Mouse (Mus musculus): ENCODE data around the gene Ifnz. TPM values are rescaled to one million over a fixed set of nuclear protein-coding genes. Genes with fewer than 3 reads are reported as not detected.
A peak's percentile ranks its signal among the peaks of the same experiment; 100 is the strongest.
"Not testable (repeated sequence)": the region's sequence is repeated elsewhere in the genome, so short reads cannot be mapped to it uniquely, and the experiment has no call there.

Ifnz gene
- polyA plus RNA-seq, 2 experiments: 0.10 TPM; not detected in 1

DNA sequence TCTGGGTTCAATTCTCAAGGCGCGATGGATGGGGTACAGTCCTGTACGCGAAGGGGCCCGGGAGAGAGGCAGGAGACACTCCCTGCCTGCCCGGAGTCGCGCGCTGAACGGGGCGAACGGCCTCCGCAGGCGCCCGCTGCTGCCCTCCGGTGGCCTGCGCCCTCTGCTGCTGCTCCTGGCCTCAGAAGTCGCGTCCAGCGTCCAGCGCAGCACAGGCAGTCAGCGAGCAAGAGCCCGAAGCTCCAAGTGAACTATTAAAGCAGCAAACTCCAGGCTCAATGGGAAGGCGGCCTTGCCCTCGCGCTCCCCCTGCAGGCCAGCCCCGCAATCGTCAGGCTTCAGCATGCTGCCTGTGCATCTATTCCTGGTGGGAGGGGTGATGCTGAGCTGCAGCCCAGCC, 21.5 kb upstream of the Ifnz start:
- peak; percentile 57; the same call in 1 of the 2 replicates for TF ChIP-seq POLR2A (IDR thresholded peaks at IDR 0.05; ENCODE audit: borderline replicate concordance, extremely low read depth, insufficient read depth, insufficient read length)
- peak overlapping the region; percentile 31 for H3K4me3 ChIP-seq (replicated peaks; ENCODE audit: low read length)
- H3K27me3 ChIP-seq (ENCODE audit: control insufficient read depth, insufficient read depth, low read length); H3K9me3 ChIP-seq (ENCODE audit: control insufficient read depth, low read length); ATAC-seq (ENCODE audit: low FRiP score, low read depth); H3K27ac ChIP-seq (replicated peaks; ENCODE audit: low read depth, low read length); H3K4me1 ChIP-seq (ENCODE audit: control insufficient read depth, insufficient read depth, low read length); H3K9ac ChIP-seq (ENCODE audit: low read depth, low read length, severe bottlenecking); H3K36me3 ChIP-seq (ENCODE audit: control insufficient read depth, insufficient read depth, low read length): not testable (repeated sequence)
- WGBS: 4% methylated on average over 12 of the region's 28 CpGs
- peak overlapping the region; percentile 37; the same call in 1 of the 2 replicates for H3K4me2 ChIP-seq (replicated peaks; ENCODE audit: low read depth, low read length, severe bottlenecking)
- peak; percentile 68 for DNase-seq (ENCODE audit: low spot score)

- H3K27me3 ChIP-seq (ENCODE audit: control insufficient read depth, insufficient read depth, low read length): not testable (repeated sequence)
Observed at GRCm38 (mm10) chr4:88761776-88762175, 20.2 kb upstream of the Ifnz start.

GRCm38 (mm10) chr4:88762341-88762740, 19.6 kb upstream of the Ifnz start:
- not testable (repeated sequence) for H3K4me2 ChIP-seq (replicated peaks; ENCODE audit: low read depth, low read length, severe bottlenecking)
- 75% methylated on average over 8 of the region's 9 CpGs for WGBS

More at GRCm38 (mm10) chr4:88761776-88762175, 20.2 kb upstream of the Ifnz start:
- not testable (repeated sequence) for H3K4me2 ChIP-seq (replicated peaks; ENCODE audit: low read depth, low read length, severe bottlenecking); H3K4me3 ChIP-seq (replicated peaks; ENCODE audit: low read length); H3K27ac ChIP-seq (replicated peaks; ENCODE audit: low read depth, low read length); H3K4me1 ChIP-seq (ENCODE audit: control insufficient read depth, insufficient read depth, low read length); H3K9me3 ChIP-seq (ENCODE audit: control insufficient read depth, low read length); ATAC-seq (ENCODE audit: low FRiP score, low read depth); H3K36me3 ChIP-seq (ENCODE audit: control insufficient read depth, insufficient read depth, low read length); DNase-seq (ENCODE audit: low spot score); H3K9ac ChIP-seq (ENCODE audit: low read depth, low read length, severe bottlenecking)
- 62% methylated on average over 6 of the region's 8 CpGs for WGBS

DNA sequence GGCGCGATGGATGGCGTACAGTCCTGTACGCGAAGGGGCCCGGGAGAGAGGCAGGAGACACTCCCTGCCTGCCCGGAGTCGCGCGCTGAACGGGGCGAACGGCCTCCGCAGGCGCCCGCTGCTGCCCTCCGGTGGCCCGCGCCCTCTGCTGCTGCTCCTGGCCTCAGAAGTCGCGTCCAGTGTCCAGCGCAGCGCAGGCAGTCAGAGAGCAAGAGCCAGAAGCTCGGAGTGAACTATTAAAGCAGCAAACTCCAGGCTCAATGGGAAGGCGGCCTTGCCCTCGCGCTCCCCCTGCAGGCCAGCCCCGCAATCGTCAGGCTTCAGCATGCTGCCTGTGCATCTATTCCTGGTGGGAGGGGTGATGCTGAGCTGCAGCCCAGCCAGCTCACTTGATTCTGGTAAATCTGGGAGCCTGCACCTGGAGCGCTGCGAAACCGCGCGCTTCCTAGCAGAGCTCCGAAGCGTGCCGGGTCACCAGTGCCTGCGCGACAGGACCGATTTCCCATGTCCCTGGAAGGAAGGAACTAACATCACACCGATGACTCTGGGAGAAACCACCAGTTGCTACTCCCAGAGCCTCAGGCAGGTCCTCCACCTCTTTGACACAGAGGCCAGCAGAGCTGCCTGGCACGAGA, 18.4 kb upstream of the Ifnz start:
- ATAC-seq (ENCODE audit: low FRiP score, low read depth); H3K27me3 ChIP-seq (ENCODE audit: control insufficient read depth, insufficient read depth, low read length); H3K9me3 ChIP-seq (ENCODE audit: control insufficient read depth, low read length); H3K27ac ChIP-seq (replicated peaks; ENCODE audit: low read depth, low read length); H3K36me3 ChIP-seq (ENCODE audit: control insufficient read depth, insufficient read depth, low read length); H3K4me1 ChIP-seq (ENCODE audit: control insufficient read depth, insufficient read depth, low read length): not testable (repeated sequence)
- peak overlapping the region; percentile 33 for H3K4me3 ChIP-seq (replicated peaks; ENCODE audit: low read length)
- H3K4me2 ChIP-seq (replicated peaks; ENCODE audit: low read depth, low read length, severe bottlenecking): peak overlapping the region; percentile 39
- H3K9ac ChIP-seq (ENCODE audit: low read depth, low read length, severe bottlenecking): peak overlapping the region; percentile 28; the same call in 1 of the 2 replicates
- WGBS: 7% methylated on average over 19 of the region's 42 CpGs
- DNase-seq (ENCODE audit: low spot score): peak; percentile 59
- TF ChIP-seq POLR2A (IDR thresholded peaks at IDR 0.05; ENCODE audit: borderline replicate concordance, extremely low read depth, insufficient read depth, insufficient read length): 0 out of 2 replicates have a peak, but pooled peaks have one; percentile 32

More at GRCm38 (mm10) chr4:88762341-88762740, 19.6 kb upstream of the Ifnz start:
- not testable (repeated sequence) for H3K36me3 ChIP-seq (ENCODE audit: control insufficient read depth, insufficient read depth, low read length); H3K27ac ChIP-seq (replicated peaks; ENCODE audit: low read depth, low read length); H3K4me1 ChIP-seq (ENCODE audit: control insufficient read depth, insufficient read depth, low read length); ATAC-seq (ENCODE audit: low FRiP score, low read depth); DNase-seq (ENCODE audit: low spot score); H3K9ac ChIP-seq (ENCODE audit: low read depth, low read length, severe bottlenecking); H3K4me3 ChIP-seq (replicated peaks; ENCODE audit: low read length); H3K27me3 ChIP-seq (ENCODE audit: control insufficient read depth, insufficient read depth, low read length); H3K9me3 ChIP-seq (ENCODE audit: control insufficient read depth, low read length)

DNA sequence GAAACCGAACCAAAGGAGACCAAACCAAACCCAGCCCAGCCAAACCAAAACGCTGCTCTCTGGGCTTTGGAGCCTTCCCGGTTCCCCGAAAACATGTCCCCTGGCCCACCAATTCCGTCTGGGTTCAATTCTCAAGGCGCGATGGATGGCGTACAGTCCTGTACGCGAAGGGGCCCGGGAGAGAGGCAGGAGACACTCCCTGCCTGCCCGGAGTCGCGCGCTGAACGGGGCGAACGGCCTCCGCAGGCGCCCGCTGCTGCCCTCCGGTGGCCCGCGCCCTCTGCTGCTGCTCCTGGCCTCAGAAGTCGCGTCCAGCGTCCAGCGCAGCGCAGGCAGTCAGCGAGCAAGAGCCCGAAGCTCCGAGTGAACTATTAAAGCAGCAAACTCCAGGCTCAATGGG, 8.4 kb upstream of the Ifnz start, which contains the start of gene Gm13290:
TSS of gene Gm13290 (plus strand) at position 301 of the 400 bp plus-strand sequence.
- not testable (repeated sequence) for ATAC-seq (ENCODE audit: low FRiP score, low read depth); H3K27ac ChIP-seq (replicated peaks; ENCODE audit: low read depth, low read length); H3K4me3 ChIP-seq (replicated peaks; ENCODE audit: low read length); H3K36me3 ChIP-seq (ENCODE audit: control insufficient read depth, insufficient read depth, low read length); H3K27me3 ChIP-seq (ENCODE audit: control insufficient read depth, insufficient read depth, low read length); H3K4me2 ChIP-seq (replicated peaks; ENCODE audit: low read depth, low read length, severe bottlenecking); H3K9ac ChIP-seq (ENCODE audit: low read depth, low read length, severe bottlenecking); H3K9me3 ChIP-seq (ENCODE audit: control insufficient read depth, low read length); H3K4me1 ChIP-seq (ENCODE audit: control insufficient read depth, insufficient read depth, low read length); DNase-seq (ENCODE audit: low spot score)
- WGBS: no CpG with 5 or more reads among the region's 32 CpGs

DNA sequence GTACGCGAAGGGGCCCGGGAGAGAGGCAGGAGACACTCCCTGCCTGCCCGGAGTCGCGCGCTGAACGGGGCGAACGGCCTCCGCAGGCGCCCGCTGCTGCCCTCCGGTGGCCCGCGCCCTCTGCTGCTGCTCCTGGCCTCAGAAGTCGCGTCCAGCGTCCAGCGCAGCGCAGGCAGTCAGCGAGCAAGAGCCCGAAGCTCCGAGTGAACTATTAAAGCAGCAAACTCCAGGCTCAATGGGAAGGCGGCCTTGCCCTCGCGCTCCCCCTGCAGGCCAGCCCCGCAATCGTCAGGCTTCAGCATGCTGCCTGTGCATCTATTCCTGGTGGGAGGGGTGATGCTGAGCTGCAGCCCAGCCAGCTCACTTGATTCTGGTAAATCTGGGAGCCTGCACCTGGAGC, 5.3 kb upstream of the Ifnz start, which contains the start of gene Gm13289:
TSS of gene Gm13289 (plus strand) at position 301 of the 400 bp plus-strand sequence.
- not testable (repeated sequence) for H3K9me3 ChIP-seq (ENCODE audit: control insufficient read depth, low read length); H3K9ac ChIP-seq (ENCODE audit: low read depth, low read length, severe bottlenecking); H3K4me2 ChIP-seq (replicated peaks; ENCODE audit: low read depth, low read length, severe bottlenecking); H3K27me3 ChIP-seq (ENCODE audit: control insufficient read depth, insufficient read depth, low read length); H3K36me3 ChIP-seq (ENCODE audit: control insufficient read depth, insufficient read depth, low read length); DNase-seq (ENCODE audit: low spot score); H3K4me3 ChIP-seq (replicated peaks; ENCODE audit: low read length); ATAC-seq (ENCODE audit: low FRiP score, low read depth); H3K27ac ChIP-seq (replicated peaks; ENCODE audit: low read depth, low read length); H3K4me1 ChIP-seq (ENCODE audit: control insufficient read depth, insufficient read depth, low read length)
- no CpG with 5 or more reads among the region's 29 CpGs for WGBS

DNA sequence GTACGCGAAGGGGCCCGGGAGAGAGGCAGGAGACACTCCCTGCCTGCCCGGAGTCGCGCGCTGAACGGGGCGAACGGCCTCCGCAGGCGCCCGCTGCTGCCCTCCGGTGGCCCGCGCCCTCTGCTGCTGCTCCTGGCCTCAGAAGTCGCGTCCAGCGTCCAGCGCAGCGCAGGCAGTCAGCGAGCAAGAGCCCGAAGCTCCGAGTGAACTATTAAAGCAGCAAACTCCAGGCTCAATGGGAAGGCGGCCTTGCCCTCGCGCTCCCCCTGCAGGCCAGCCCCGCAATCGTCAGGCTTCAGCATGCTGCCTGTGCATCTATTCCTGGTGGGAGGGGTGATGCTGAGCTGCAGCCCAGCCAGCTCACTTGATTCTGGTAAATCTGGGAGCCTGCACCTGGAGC, 2.4 kb upstream of the Ifnz start, which contains the start of gene Gm13272:
TSS of gene Gm13272 (plus strand) at position 301 of the 400 bp plus-strand sequence.
- not testable (repeated sequence) for H3K9ac ChIP-seq (ENCODE audit: low read depth, low read length, severe bottlenecking); H3K4me1 ChIP-seq (ENCODE audit: control insufficient read depth, insufficient read depth, low read length); H3K27me3 ChIP-seq (ENCODE audit: control insufficient read depth, insufficient read depth, low read length); H3K4me3 ChIP-seq (replicated peaks; ENCODE audit: low read length); ATAC-seq (ENCODE audit: low FRiP score, low read depth); H3K36me3 ChIP-seq (ENCODE audit: control insufficient read depth, insufficient read depth, low read length); DNase-seq (ENCODE audit: low spot score); H3K4me2 ChIP-seq (replicated peaks; ENCODE audit: low read depth, low read length, severe bottlenecking); H3K27ac ChIP-seq (replicated peaks; ENCODE audit: low read depth, low read length); H3K9me3 ChIP-seq (ENCODE audit: control insufficient read depth, low read length)
- no CpG with 5 or more reads among the region's 29 CpGs for WGBS

DNA sequence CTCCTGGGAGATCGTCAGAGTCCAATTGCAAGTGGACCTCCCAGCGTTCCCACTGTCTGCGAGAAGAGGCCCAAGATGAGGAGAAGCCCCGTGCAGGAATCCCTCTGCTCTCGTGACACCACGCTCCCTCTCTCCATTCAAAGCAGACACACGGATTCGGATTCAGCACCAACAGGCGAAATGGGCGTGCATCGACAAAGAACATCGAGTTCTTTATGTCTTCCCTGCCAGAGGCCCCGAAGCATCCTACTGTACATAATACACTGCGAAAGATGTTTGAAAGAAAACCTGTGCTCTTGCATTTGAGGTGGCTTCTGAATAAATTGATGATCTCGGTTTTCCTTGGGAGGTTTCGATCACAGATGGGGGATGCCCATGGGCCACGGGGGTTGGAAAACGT, 1.6 kb upstream of the Ifnz start:
- not testable (repeated sequence) for H3K4me2 ChIP-seq (replicated peaks; ENCODE audit: low read depth, low read length, severe bottlenecking); H3K36me3 ChIP-seq (ENCODE audit: control insufficient read depth, insufficient read depth, low read length); ATAC-seq (ENCODE audit: low FRiP score, low read depth); H3K4me3 ChIP-seq (replicated peaks; ENCODE audit: low read length); H3K9ac ChIP-seq (ENCODE audit: low read depth, low read length, severe bottlenecking); H3K27ac ChIP-seq (replicated peaks; ENCODE audit: low read depth, low read length); H3K9me3 ChIP-seq (ENCODE audit: control insufficient read depth, low read length); H3K4me1 ChIP-seq (ENCODE audit: control insufficient read depth, insufficient read depth, low read length); DNase-seq (ENCODE audit: low spot score); H3K27me3 ChIP-seq (ENCODE audit: control insufficient read depth, insufficient read depth, low read length)
- 45% methylated on average over 10 of the region's 18 CpGs for WGBS
